Mouse (Mus musculus) liver, postnatal 0 days (tissue): ENCODE data around the gene Ptprg. TPM values are rescaled to one million over a fixed set of nuclear protein-coding genes. Genes with fewer than 3 reads are reported as not detected.
A peak's percentile ranks its signal among the peaks of the same experiment; 100 is the strongest.

Experiments
- ATAC-seq: fragments of 200-750 bp; cut with Nextera tagmentation; 2 replicates; pipeline ENCODE4 v1.8.0; 2017; ENCODE audit warnings: mild to moderate bottlenecking, moderate library complexity
- DNase-seq: peaks from one replicate; pipeline ENCODE4 v3.0.0-alpha.2; 2016
- H3K27ac ChIP-seq: fragments of 300-500 bp; sonication (generic); 2 replicates; pipeline ENCODE4 v1.5.1; 2014; ENCODE audit warnings: antibody characterized with exemption, moderate library complexity, mild to moderate bottlenecking, low read depth
- H3K27me3 ChIP-seq: fragments of 300-500 bp; sonication (generic); 2 replicates; pipeline ENCODE4 v1.6.1; 2014; ENCODE audit warnings: low read length, control low read depth, mixed read lengths; ENCODE audit not compliant: insufficient read depth
- H3K36me3 ChIP-seq: fragments of 300-500 bp; sonication (generic); replicated peaks from 2 replicates; pipeline ENCODE4 v1.6.1; 2014; ENCODE audit warnings: mild to moderate bottlenecking, control low read depth, low read length, moderate library complexity, mixed read lengths; ENCODE audit not compliant: insufficient read depth
- H3K4me1 ChIP-seq: fragments of 300-500 bp; sonication (generic); 2 replicates; pipeline ENCODE4 v1.6.1; 2014; ENCODE audit warnings: antibody characterized with exemption, mild to moderate bottlenecking, control low read depth; ENCODE audit not compliant: insufficient read depth
- H3K4me2 ChIP-seq: fragments of 300-500 bp; sonication (generic); 2 replicates; pipeline ENCODE4 v1.6.1; 2014; ENCODE audit warnings: low read depth, mild to moderate bottlenecking, low read length, moderate library complexity, mixed read lengths
- H3K4me3 ChIP-seq: fragments of 300-500 bp; sonication (generic); 2 replicates; pipeline ENCODE4 v1.5.1; 2014; ENCODE audit warnings: low read depth, low read length
- H3K9ac ChIP-seq: fragments of 300-500 bp; sonication (generic); replicated peaks from 2 replicates; pipeline ENCODE4 v1.6.1; 2014; ENCODE audit warnings: mild to moderate bottlenecking, moderate library complexity
- H3K9me3 ChIP-seq: fragments of 300-500 bp; sonication (generic); 2 replicates; pipeline ENCODE4 v1.6.1; 2016; ENCODE audit warnings: mild to moderate bottlenecking, control low read depth, low read length, mixed read lengths
- CTCF ChIP-seq: sonication (generic); IDR thresholded peaks from 2 replicates; pipeline ENCODE4 v1.5.1; 2016; ENCODE audit warnings: antibody characterized with exemption, low read depth
- EP300 ChIP-seq: IDR thresholded peaks from 2 replicates; pipeline ENCODE4 v1.6.1; 2016; ENCODE audit warnings: antibody characterized with exemption, low read depth, mild to moderate bottlenecking
- WGBS: fragments of 180-500 bp; shearing (Covaris S2); extraction: QIAGEN DNeasy Blood & Tissue Kit; methylation state at CpG from one replicate; pipeline ENCODE4 v1.1.7; 2014; ENCODE audit not compliant: insufficient replicate concordance; 5-methylcytosine and 5-hydroxymethylcytosine counted together
- polyA plus RNA-seq: library from polyadenylated mRNA; unstranded; fragments of >200 nt; fragmentation: Nextera tagmentation; extraction: Ambion mirVana; gene quantifications from 2 replicates; pipeline ENCODE4 v1.2.1, GENCODE M21; 2015

Ptprg gene
- polyA plus RNA-seq, 1 experiment from 2014 or later = 2.7 TPM

- Histone ChIP-seq H3K4me2 (no peak overlapping the region), H3K27me3 (no peaks in the 10 kb centered on the region), H3K9ac (no peak overlapping the region), H3K4me1 (no peaks in the 10 kb centered on the region), H3K36me3 (no peaks in the 10 kb centered on the region), H3K9me3 (no peaks in the 10 kb centered on the region), H3K4me3 (no peak overlapping the region), H3K27ac (no peak overlapping the region)
- ATAC-seq = no peak
- no peak for DNase-seq
- TF ChIP-seq EP300 (no peak), CTCF (peak; percentile 4; the same call in 1 of the 2 replicates)
- WGBS = 71% methylated on average over 1 of the region's 1 CpGs
Measured at GRCm38 (mm10) chr14:11534456-11534855, 18.9 kb upstream of the Ptprg start.

DNA sequence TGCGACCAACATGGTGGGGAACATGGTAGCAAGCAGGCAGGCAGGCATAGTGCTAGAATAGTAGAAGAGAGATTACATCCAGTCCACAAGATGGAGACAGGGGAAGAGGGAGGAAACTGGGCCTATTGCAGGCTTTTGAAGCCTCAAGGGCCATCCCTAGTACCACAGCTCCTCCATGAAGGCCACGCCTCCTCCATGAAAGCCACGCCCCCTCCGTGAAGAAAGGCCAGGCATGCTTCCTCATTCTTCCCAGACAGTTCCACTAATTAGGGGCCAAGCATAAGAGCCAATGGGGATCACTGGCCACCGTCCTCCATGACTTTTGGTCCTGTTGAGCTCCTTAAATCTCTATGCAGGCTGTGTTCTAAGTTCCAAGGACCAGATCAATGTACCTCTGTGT is 17.2 kb upstream of the Ptprg start:
- Histone ChIP-seq H3K4me3 (no peak overlapping the region), H3K4me2 (no peak overlapping the region), H3K27ac (no peak overlapping the region), H3K4me1 (no peaks in the 10 kb centered on the region), H3K36me3 (no peaks in the 10 kb centered on the region), H3K9ac (no peak overlapping the region), H3K27me3 (no peaks in the 10 kb centered on the region), H3K9me3 (no peaks in the 10 kb centered on the region)
- TF ChIP-seq EP300 = no peak
- ATAC-seq (no peak), DNase-seq (no peak)
- WGBS = 73% methylated on average over 5 of the region's 5 CpGs

GRCm38 (mm10) chr14:11551892-11552291 is 1.4 kb upstream of the Ptprg start:
- Histone ChIP-seq H3K9ac (no peak overlapping the region), H3K4me3 (peak overlapping the region; percentile 60), H3K27ac (peak overlapping the region; percentile 34; the same call in 1 of the 2 replicates), H3K4me2 (peak overlapping the region; percentile 85), H3K27me3 (peaks cover 30% of the 10 kb centered on the region), H3K9me3 (no peaks in the 10 kb centered on the region), H3K4me1 (peaks cover 5% of the 10 kb centered on the region; the same call in 1 of the 2 replicates), H3K36me3 (no peaks in the 10 kb centered on the region)
- no peak for TF ChIP-seq CTCF
- 9% methylated on average over 11 of the region's 11 CpGs for WGBS
- ATAC-seq (no peak), DNase-seq (no peak)

- Histone ChIP-seq H3K9ac (peak overlapping the region; percentile 71), H3K4me3 (peak overlapping the region; percentile 60), H3K36me3 (no peaks in the 10 kb centered on the region), H3K27ac (peak overlapping the region; percentile 89), H3K4me1 (peaks cover 5% of the 10 kb centered on the region; the same call in 1 of the 2 replicates), H3K4me2 (peak overlapping the region; percentile 85), H3K9me3 (no peaks in the 10 kb centered on the region), H3K27me3 (peaks cover 30% of the 10 kb centered on the region)
- ATAC-seq = peak; percentile 14
- TF ChIP-seq CTCF (no peak), EP300 (no peak)
- WGBS = 3% methylated on average over 33 of the region's 33 CpGs
- peak; percentile 30 for DNase-seq
Measured at GRCm38 (mm10) chr14:11552521-11553272, 635 bp upstream of the Ptprg start.

GRCm38 (mm10) chr14:11553679-11554305 is 460 bp downstream of the Ptprg start:
- WGBS = under 1% methylated on average over 57 of the region's 57 CpGs
- no peaks in the 10 kb centered on the region for H3K36me3 ChIP-seq
- H3K4me2 ChIP-seq = peak overlapping the region; percentile 85
- H3K4me1 ChIP-seq = peaks cover 5% of the 10 kb centered on the region; the same call in 1 of the 2 replicates
- DNase-seq (peak; percentile 44), ATAC-seq (peak; percentile 61)
- peak overlapping the region; percentile 60 for H3K4me3 ChIP-seq
- peak overlapping the region; percentile 71 for H3K9ac ChIP-seq
- H3K27me3 ChIP-seq = peaks cover 30% of the 10 kb centered on the region
- peak overlapping the region; percentile 89 for H3K27ac ChIP-seq
- no peak for TF ChIP-seq CTCF
- no peak for TF ChIP-seq EP300
- no peaks in the 10 kb centered on the region for H3K9me3 ChIP-seq

- ATAC-seq = no peak; the same call in 1 of the 2 replicates
- H3K27ac ChIP-seq = no peak overlapping the region
- DNase-seq = peak; percentile 40
- H3K36me3 ChIP-seq = no peaks in the 10 kb centered on the region
- H3K9me3 ChIP-seq = no peaks in the 10 kb centered on the region
- peaks cover 30% of the 10 kb centered on the region for H3K27me3 ChIP-seq
- H3K4me3 ChIP-seq = peak overlapping the region; percentile 60
- TF ChIP-seq EP300 = no peak
- no peak for TF ChIP-seq CTCF
- peak overlapping the region; percentile 71 for H3K9ac ChIP-seq
- under 1% methylated on average over 46 of the region's 46 CpGs for WGBS
- H3K4me2 ChIP-seq = peak overlapping the region; percentile 85
- H3K4me1 ChIP-seq = peaks cover 5% of the 10 kb centered on the region; the same call in 1 of the 2 replicates
Measured at GRCm38 (mm10) chr14:11554306-11555041, 1.1 kb downstream of the Ptprg start.
